Mouse (Mus musculus): ENCODE measurements around the gene Ifi27.
"Not testable (repeated sequence)": the region's sequence is repeated elsewhere in the genome, so short reads cannot be mapped to it uniquely, and the experiment has no call there.

Gene Ifi27

GRCm38 (mm10) chr12:103456727-103457126, 22.7 kb downstream of the Ifi27 start:
- DNase-seq (ENCODE audit: low spot score): not testable (repeated sequence)

DNA sequence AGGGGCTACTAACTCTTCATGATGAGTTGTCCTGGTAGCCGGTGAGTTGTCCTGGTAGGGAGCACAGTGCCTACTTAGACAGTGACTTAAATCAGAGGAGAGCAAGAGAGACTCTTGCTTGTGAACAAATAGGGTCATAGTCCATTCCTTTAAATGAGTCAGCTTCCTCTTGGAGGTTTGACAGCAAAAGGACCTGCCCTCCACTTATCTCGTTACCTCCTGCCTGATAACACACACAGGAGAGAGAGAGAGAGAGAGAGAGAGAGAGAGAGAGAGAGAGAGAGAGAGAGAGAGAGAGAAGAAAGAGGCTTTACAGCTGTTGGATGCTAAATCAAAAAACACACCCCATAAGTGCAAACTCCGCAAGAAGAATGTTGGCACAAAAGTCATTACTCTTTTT, 23.1 kb downstream of the Ifi27 start, which contains the start of gene Ifi27l2b:
Gene Ifi27l2b (minus strand): TSS at position 84 of the 400 bp plus-strand sequence.
- no peak for DNase-seq (ENCODE audit: low spot score)

DNA sequence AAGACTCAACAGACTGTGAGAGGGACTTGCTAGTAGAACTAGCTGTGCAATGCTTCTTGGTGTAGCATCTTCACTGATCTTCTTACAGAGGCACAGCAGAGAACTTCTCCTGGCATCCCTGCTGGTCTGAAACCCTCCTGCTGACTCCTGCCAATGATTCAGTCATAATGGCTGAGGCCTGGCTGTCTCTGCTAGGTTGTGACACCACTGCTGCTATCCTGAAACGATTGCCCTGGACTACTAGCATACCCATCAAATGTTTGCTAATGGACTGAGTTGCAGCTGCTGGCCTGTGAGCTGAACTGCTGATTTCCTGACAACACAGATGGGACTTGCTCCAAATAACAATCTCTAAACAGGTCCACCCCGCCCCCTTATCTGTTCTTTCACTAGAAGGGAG, 40.5 kb downstream of the Ifi27 start:
- DNase-seq (ENCODE audit: low spot score): no peak

- DNase-seq (ENCODE audit: low spot score): no peak
Observed at GRCm38 (mm10) chr12:103476779-103477389, 42.9 kb downstream of the Ifi27 start.

DNA sequence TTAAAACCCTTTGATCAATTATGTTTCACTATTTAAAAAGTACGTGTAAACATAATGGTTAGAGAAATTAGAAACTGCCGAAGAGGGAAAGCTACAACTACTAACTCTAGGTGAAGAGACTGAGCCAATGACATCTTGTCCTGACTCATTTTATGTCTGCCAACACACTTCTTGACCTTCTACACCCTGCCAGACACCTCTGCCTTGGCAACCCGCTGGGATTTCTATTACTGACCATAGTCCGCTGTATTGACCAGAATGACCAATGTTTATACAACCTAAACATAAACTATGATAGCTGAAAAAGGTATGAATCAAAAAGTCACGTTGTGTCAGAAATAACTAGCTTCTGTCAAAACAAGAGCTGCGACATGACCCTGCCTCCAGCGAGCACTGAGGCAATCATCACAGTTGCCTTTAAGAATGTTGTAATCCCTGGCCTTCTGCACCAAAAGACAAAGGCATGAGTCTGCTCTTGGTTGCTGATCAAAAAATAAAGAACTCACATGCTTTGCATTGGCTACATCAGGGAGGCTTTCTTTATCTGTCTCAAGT, 43.5 kb downstream of the Ifi27 start:
- DNase-seq (ENCODE audit: low spot score): no peak

GRCm38 (mm10) chr12:103481671-103482070, 47.7 kb downstream of the Ifi27 start:
- DNase-seq (ENCODE audit: low spot score): peak; percentile 2

DNA sequence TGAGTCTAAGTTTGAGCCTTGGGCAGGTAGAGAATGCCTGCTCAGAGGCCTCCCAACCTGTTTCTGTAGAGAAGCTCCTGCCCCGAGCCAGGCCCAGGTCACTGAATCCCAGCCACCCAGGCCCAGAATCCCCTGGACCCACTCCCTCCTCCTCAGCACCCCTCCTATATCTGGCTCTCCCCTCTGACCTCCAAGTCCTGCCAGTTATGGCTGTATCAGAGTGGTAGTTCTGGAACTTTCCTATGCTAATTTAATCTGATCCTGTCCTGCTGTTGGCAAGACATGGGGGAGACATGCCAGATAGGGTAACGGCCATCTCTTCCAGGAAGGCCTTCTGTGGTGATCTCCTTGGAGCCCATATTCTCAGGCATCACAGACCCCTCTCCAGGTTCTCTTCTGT, 48.8 kb downstream of the Ifi27 start:
- peak; percentile 1 for DNase-seq (ENCODE audit: low spot score)

DNA sequence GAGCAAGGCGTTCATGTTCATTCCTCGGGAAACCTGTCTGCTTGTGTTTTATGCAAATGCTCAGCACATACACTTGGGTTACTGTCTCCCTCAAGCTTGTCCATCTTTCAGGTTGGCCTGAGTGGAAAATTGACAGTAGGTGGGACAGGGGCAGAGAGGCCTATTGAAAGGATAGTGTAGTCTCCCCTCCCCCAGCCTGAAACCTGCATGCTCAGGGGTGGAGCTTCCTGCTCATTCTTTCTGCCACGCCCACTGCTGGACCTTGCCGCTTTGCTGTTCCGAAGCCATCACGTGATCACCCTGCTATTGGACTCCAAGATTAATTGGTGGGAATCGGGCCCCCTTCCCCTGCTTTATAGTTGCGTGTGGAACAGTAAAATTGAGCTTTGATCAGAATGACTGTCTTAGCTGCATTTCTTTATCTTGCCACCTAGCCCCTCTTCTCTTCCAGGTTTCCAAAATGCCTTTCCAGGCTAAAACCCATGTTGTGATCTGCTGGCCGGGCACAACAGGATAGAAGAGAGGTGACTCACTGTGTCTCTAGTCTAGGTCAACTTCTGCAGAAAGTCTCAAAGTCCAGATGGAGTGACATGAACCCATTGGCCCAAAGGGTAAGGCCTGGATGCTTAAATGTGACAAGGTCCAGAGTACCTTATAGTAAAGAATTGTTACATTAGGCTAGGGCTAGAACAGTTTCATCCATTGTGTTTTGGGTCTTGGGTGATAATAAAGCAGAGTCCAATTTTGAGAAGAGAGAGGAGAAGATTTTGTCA, 50.4 kb downstream of the Ifi27 start:
- DNase-seq (ENCODE audit: low spot score): peak; percentile 1

- no peak for DNase-seq (ENCODE audit: low spot score)
Observed at GRCm38 (mm10) chr12:103486726-103487125, 52.7 kb downstream of the Ifi27 start.

DNA sequence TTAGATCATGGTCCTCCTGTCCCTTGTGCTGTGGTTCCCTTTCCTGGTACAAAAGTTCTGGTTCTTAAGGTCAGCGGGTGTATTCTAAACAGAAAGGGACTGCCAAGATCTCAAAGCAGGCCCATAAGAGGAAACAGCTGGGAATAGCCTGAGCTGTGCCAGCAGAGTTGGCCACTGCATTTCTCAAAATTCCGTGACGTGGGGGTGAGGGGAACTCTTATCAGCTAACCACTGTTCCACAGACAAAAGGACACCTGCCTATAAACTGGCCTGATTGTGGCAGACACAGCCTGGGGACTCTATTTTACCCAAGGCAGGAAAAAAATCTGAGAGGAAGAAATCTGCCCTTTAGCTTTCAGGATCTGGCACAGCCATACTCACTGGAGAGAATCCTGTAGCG, 53.3 kb downstream of the Ifi27 start:
- peak; percentile 18 for DNase-seq (ENCODE audit: low spot score)

- DNase-seq (ENCODE audit: low spot score): no peak
Observed at GRCm38 (mm10) chr12:103487750-103488149, 53.7 kb downstream of the Ifi27 start.

All from urinary bladder, postnatal 14 days (tissue).